Mouse (Mus musculus) myocyte (in vitro differentiated cells): ENCODE data around the gene Cacna1d.

Source experiments
- MYOD1 ChIP-seq, 3 experiments: IDR thresholded peaks; one replicate each; pipeline ENCODE4 v1.6.1; 2011; ENCODE audit warnings: control low read depth in 2 of 3, low read depth in 2 of 3, mild to moderate bottlenecking in 2 of 3, moderate library complexity in 1 of 3; ENCODE audit not compliant: insufficient read length in 2 of 3, control insufficient read depth in 1 of 3
- POLR2A ChIP-seq: IDR thresholded peaks from one replicate; pipeline ENCODE4 v1.6.1; 2011; ENCODE audit warnings: low read depth, mild to moderate bottlenecking, control low read depth, moderate library complexity; ENCODE audit not compliant: insufficient read length
- POLR2AphosphoS2 ChIP-seq: IDR thresholded peaks from one replicate; pipeline ENCODE4 v1.6.1; 2011; ENCODE audit warnings: low read depth, control low read depth; ENCODE audit not compliant: insufficient read length
- USF1 ChIP-seq: IDR thresholded peaks from one replicate; pipeline ENCODE4 v1.6.1; 2011; ENCODE audit warnings: low read depth, mild to moderate bottlenecking, control low read depth, moderate library complexity

GRCm38 (mm10) chr14:30531431-30531830 is 40.2 kb upstream of the Cacna1d start:
- TF ChIP-seq POLR2A = no peak
- no peak for TF ChIP-seq POLR2AphosphoS2
- TF ChIP-seq USF1 = no peak
- no peak for TF ChIP-seq MYOD1 (IDR thresholded peaks at IDR 0.05; ENCODE audit: control insufficient read depth in 1 of 3, insufficient read length in 2 of 3, low read depth in 2 of 3)
